Mouse (Mus musculus) hindbrain, embryonic 13.5 days (tissue): ENCODE data around the gene Celsr2. TPM values are rescaled to one million over a fixed set of nuclear protein-coding genes. Genes with fewer than 3 reads are reported as not detected.

ENCODE experiments used
- polyA plus RNA-seq: library from polyadenylated mRNA; unstranded; fragments of >200 nt; fragmentation: Nextera tagmentation; extraction: Ambion mirVana; gene quantifications from 2 replicates; pipeline ENCODE4 v1.2.1, GENCODE M21; 2015

The Celsr2 gene
- polyA plus RNA-seq, 1 experiment from 2014 or later: 50.5 TPM

Other genes starting within 250 kb of the Celsr2 start
- gene Amigo1, start 229.2 kb downstream of the Celsr2 start, polyA plus RNA-seq: 12.0 and 13.8 TPM in 2 replicates
- 3.5 and 4.3 TPM in 2 replicates for gene Cyb561d1, start 214.3 kb downstream of the Celsr2 start, polyA plus RNA-seq
- gene Atxn7l2, start 204.6 kb downstream of the Celsr2 start, polyA plus RNA-seq: 26.2 and 27.1 TPM in 2 replicates
- gene Sypl2, start 188.9 kb downstream of the Celsr2 start, polyA plus RNA-seq: 0.34 and 0.43 TPM in 2 replicates
- gene Psma5, start 158.6 kb downstream of the Celsr2 start, polyA plus RNA-seq: 233 and 239 TPM in 2 replicates
- gene Sort1, start 131.5 kb downstream of the Celsr2 start, polyA plus RNA-seq: 14.7 and 15.9 TPM in 2 replicates
- gene Mybphl, start 50.6 kb downstream of the Celsr2 start, polyA plus RNA-seq: 0.13 and 0.21 TPM in 2 replicates
- gene Psrc1, start 31.7 kb downstream of the Celsr2 start, polyA plus RNA-seq: 13.8 and 13.9 TPM in 2 replicates
- 220 and 230 TPM in 2 replicates for gene Sars, start 29.7 kb upstream of the Celsr2 start, polyA plus RNA-seq
- 0.74 and 2.9 TPM in 2 replicates for gene 1700013F07Rik, start 118.6 kb upstream of the Celsr2 start, polyA plus RNA-seq
- 9.8 and 10.0 TPM in 2 replicates for gene 5330417C22Rik, start 121.0 kb upstream of the Celsr2 start, polyA plus RNA-seq
- gene Tmem167b, start 146.9 kb upstream of the Celsr2 start, polyA plus RNA-seq: 58.8 and 60.6 TPM in 2 replicates
- gene Taf13, start 156.1 kb upstream of the Celsr2 start, polyA plus RNA-seq: 63.8 and 66.2 TPM in 2 replicates
- 91.5 and 96.5 TPM in 2 replicates for gene Wdr47, start 175.7 kb upstream of the Celsr2 start, polyA plus RNA-seq
- gene Clcc1, start 238.4 kb upstream of the Celsr2 start, polyA plus RNA-seq: 50.5 and 50.8 TPM in 2 replicates